Mouse (Mus musculus) midbrain, embryonic 10.5 days (tissue): ENCODE data around the gene Mybpc3. TPM values are rescaled to one million over a fixed set of nuclear protein-coding genes. Genes with fewer than 3 reads are reported as not detected.
A peak's percentile ranks its signal among the peaks of the same experiment; 100 is the strongest.
"Not testable (repeated sequence)": the region's sequence is repeated elsewhere in the genome, so short reads cannot be mapped to it uniquely, and the experiment has no call there.

Experiments
- DNase-seq: peaks from one replicate; pipeline ENCODE4 v3.0.0-alpha.2; 2017; ENCODE audit warnings: low spot score
- H3K27ac ChIP-seq: fragments of 300-500 bp; sonication (generic); replicated peaks from 2 replicates; pipeline ENCODE4 v1.5.1; 2016; ENCODE audit warnings: mild to moderate bottlenecking
- H3K27me3 ChIP-seq: fragments of 300-500 bp; sonication (generic); 2 replicates; pipeline ENCODE4 v1.6.1; 2016; ENCODE audit warnings: low read depth, mild to moderate bottlenecking; ENCODE audit not compliant: poor library complexity, severe bottlenecking
- H3K36me3 ChIP-seq: fragments of 300-500 bp; sonication (generic); 2 replicates; pipeline ENCODE4 v1.6.1; 2016; ENCODE audit warnings: mild to moderate bottlenecking, moderate library complexity
- H3K4me1 ChIP-seq: fragments of 300-500 bp; sonication (generic); 2 replicates; pipeline ENCODE4 v1.6.1; 2016
- H3K4me3 ChIP-seq: fragments of 300-500 bp; sonication (generic); 2 replicates; pipeline ENCODE4 v1.5.1; 2016; ENCODE audit warnings: mild to moderate bottlenecking, moderate library complexity
- H3K9me3 ChIP-seq: fragments of 300-500 bp; sonication (generic); replicated peaks from 2 replicates; pipeline ENCODE4 v1.6.1; 2016; ENCODE audit warnings: mild to moderate bottlenecking
- WGBS: fragments of 180-500 bp; shearing (Covaris S2); methylation state at CpG from one replicate; pipeline ENCODE4 v1.1.7; 2016; 5-methylcytosine and 5-hydroxymethylcytosine counted together
- polyA plus RNA-seq: library from polyadenylated mRNA; unstranded; fragments of >200 nt; fragmentation: Nextera tagmentation; extraction: Ambion mirVana; gene quantifications from 2 replicates; pipeline ENCODE4 v1.2.1, GENCODE M21; 2016

The Mybpc3 gene
- polyA plus RNA-seq, 1 experiment from 2014 or later = 0.02 TPM

DNA sequence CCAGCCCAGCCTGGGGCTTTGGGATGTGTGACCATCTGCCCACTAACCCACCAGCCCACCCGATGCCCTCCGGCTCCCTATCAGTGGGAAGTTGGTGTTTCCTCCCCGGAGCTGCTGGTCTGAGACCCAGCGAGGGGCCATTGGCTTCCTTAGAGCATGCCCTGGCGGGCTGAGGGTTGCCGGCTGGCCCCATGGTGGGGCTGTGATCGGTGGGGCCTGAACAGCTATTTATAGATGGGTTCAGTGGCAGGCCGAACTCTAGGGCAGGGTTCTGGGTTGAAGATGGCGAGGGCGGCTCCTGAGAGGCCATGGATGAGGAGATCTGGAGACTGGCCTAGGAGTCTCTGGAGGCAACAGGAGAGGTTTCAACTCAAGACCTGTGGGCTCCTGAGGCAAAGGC is 20.9 kb upstream of the Mybpc3 start:
- no peaks in the 10 kb centered on the region for H3K36me3 ChIP-seq
- H3K4me1 ChIP-seq = peaks cover 9% of the 10 kb centered on the region
- no peak overlapping the region for H3K4me3 ChIP-seq
- no peaks in the 10 kb centered on the region for H3K27me3 ChIP-seq
- no peaks in the 10 kb centered on the region for H3K9me3 ChIP-seq
- DNase-seq = no peak
- 0 out of 2 replicates have a peak overlapping the region, but pooled peaks have one; percentile 24 for H3K27ac ChIP-seq
- WGBS = 88% methylated on average over 10 of the region's 10 CpGs

DNA sequence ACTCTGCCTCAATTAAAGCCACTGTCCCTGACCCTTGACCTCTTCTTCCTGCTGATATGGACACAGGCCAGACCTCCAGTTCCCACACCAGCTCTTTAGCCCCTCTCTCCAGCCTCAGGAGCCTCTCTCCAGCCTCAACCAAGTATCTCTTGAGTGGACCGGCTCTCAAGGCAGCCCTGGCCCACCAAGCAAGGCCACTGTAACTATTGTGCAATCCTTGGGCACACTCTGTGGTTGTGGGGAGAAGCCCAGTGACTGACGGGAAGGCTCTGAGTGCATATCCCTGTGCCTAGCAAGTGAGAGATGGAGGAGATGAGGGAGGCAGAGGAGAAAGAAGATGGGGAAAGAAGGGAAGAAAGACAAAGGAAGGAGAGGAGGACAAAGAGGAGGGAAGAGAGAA is 19.8 kb upstream of the Mybpc3 start:
- WGBS = 83% methylated on average over 2 of the region's 2 CpGs
- H3K27me3 ChIP-seq = no peaks in the 10 kb centered on the region
- H3K27ac ChIP-seq = no peak overlapping the region
- no peaks in the 10 kb centered on the region for H3K9me3 ChIP-seq
- DNase-seq = no peak
- peaks cover 9% of the 10 kb centered on the region for H3K4me1 ChIP-seq
- H3K36me3 ChIP-seq = no peaks in the 10 kb centered on the region
- H3K4me3 ChIP-seq = no peak overlapping the region

DNA sequence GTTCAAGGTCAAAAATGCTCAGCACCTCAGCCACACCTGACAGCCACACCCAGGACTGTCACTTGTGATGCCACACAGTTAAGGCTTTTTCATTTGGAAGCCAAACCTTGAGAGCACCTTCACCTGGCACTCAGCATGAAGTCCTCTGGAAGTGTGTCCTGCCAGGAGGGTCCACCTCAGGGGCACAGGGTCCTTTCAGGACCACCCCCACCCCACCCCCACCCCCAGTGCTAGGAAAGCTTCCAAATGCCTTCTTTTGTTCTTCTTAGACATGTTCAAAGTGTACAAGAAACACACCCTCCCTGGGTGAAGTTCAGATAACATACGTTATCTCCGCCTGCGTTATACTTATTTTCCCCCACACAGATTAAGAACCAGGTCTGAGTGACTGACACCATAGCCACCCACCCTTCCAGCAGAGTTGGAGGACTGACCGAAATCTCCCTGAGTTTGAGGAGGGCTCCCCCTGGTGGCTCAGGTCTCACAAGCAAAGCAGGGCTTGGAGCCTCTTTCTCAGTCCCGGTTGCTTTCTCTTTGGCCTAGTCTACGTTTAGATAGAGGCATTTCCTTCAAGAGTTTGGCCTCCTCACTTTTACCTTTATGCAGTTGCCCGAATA is 16.7 kb upstream of the Mybpc3 start:
- peak; percentile 87 for DNase-seq
- Histone ChIP-seq H3K4me1 (peaks cover 9% of the 10 kb centered on the region), H3K27me3 (no peaks in the 10 kb centered on the region), H3K27ac (no peak overlapping the region), H3K36me3 (no peaks in the 10 kb centered on the region), H3K4me3 (no peak overlapping the region), H3K9me3 (no peaks in the 10 kb centered on the region)
- WGBS = 18% methylated on average over 7 of the region's 7 CpGs

DNA sequence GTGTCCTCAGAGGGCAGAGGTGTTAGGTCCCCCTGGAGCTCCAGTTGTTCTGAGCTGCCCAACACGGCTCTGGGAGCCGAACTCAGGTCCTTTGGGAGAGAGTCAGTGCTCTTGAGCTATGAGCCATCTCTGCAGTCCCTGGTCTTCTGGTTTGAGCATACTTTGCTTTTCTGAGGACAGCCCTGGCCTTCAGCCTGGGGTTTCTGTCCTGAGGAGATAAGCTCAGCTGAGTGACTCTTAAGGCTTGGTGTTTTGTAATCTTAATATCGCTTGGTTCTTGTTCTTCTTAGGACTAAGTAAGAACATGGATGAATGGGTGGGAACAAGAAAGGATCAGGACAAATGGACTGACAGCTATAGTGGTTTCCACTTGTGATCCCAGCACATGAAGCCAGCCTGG is 9.8 kb upstream of the Mybpc3 start:
- WGBS = 85% methylated on average over 3 of the region's 3 CpGs
- DNase-seq = no peak
- Histone ChIP-seq H3K4me1 (no peaks in the 10 kb centered on the region), H3K9me3 (no peaks in the 10 kb centered on the region), H3K36me3 (no peaks in the 10 kb centered on the region), H3K27me3 (no peaks in the 10 kb centered on the region), H3K4me3 (no peak overlapping the region), H3K27ac (no peak overlapping the region)

DNA sequence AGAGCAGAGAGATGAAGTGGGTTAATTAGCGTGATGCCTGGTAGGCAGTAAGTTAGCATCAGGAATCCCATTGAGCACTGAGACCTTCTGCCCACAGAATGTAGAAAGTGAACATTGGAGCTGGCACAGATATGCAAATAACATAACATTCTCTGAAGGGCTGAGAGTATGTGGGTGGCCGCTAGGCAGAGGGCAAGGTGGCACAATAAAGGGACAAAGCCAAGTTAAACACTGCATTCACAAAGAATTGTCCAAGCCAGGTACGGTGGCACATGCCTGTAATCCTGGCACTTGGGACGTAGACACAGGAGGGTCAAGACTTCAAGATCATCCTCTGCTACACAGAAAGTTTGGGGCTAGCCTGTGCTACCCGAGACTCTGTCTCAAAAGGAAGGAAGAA is 8.7 kb upstream of the Mybpc3 start:
- Histone ChIP-seq H3K27ac (no peak overlapping the region), H3K36me3 (no peaks in the 10 kb centered on the region), H3K4me3 (no peak overlapping the region), H3K27me3 (no peaks in the 10 kb centered on the region), H3K4me1 (no peaks in the 10 kb centered on the region), H3K9me3 (no peaks in the 10 kb centered on the region)
- WGBS = 90% methylated on average over 5 of the region's 5 CpGs
- no peak for DNase-seq

DNA sequence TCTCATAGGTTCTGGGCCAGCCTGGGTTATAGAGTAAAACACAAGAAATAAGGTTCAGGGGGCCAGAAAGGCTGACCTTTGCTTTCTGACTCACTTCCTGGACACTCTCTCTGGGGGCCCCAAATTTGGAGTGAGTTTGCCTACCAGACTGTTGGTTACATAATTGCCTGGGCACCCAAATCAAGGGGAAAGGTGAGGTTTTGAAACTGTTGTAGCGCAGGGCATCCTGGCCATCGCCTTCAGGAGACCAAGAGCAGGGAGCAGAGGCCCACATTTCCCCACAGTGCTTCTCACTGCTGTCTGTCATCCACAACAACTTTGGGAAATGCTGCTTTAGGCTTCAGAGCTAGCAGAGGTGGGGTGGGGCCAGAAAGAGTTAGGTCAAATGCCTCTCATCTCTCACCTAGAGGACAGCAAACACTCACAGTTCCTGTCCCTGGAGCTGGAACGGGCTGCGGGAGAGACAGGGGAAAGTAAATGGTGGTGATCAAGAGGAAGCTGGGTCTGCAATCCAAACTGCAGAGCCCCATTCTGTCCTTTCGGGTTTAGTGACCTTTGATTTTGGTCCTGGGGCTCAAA is 8.0 kb upstream of the Mybpc3 start:
- WGBS = 91% methylated on average over 5 of the region's 5 CpGs
- Histone ChIP-seq H3K27ac (no peak overlapping the region), H3K36me3 (no peaks in the 10 kb centered on the region), H3K9me3 (no peaks in the 10 kb centered on the region), H3K4me3 (no peak overlapping the region), H3K27me3 (no peaks in the 10 kb centered on the region), H3K4me1 (peaks cover 2% of the 10 kb centered on the region)
- DNase-seq = no peak

DNA sequence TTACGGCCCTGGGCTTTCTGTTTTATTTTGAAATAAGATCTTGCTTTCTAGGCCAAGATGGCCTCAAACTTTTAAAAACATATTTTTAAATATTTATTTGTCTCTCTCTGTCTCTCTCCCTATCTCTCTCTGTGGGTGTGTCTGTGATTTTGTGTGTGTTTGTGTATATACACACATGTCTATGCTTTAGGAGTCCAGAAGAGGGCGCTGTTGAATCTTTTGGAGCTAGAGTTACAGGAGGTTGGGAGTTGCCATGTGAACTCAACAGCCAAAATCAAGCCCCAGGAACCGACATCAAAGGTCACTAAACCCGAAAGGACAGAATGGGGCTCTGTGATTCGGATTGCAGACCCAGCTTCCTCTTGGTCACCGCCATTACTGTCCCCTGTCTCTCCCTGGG is 7.5 kb upstream of the Mybpc3 start:
- H3K27ac ChIP-seq = no peak overlapping the region
- H3K4me3 ChIP-seq = no peak overlapping the region
- 81% methylated on average over 6 of the region's 6 CpGs for WGBS
- no peaks in the 10 kb centered on the region for H3K36me3 ChIP-seq
- H3K9me3 ChIP-seq = no peaks in the 10 kb centered on the region
- DNase-seq = no peak
- H3K4me1 ChIP-seq = peaks cover 7% of the 10 kb centered on the region
- peaks cover 1% of the 10 kb centered on the region; the same call in 1 of the 2 replicates for H3K27me3 ChIP-seq

DNA sequence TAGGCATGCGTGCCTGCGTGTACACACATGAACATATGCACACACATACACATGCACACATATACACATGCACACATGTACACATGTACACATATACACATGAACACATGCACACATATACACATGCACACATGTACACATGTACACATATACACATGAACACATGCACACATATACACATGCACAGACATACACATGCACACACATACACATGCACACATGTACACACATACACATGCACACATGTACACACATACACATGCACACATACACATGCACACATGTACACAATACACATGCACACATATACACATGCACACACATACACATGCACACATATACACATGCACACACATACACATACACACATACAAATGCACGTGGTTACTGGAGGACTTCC is 6.1 kb upstream of the Mybpc3 start:
- not testable (repeated sequence) for H3K9me3 ChIP-seq, H3K36me3 ChIP-seq, H3K4me3 ChIP-seq, H3K27ac ChIP-seq, DNase-seq, H3K4me1 ChIP-seq
- 91% methylated on average over 3 of the region's 3 CpGs for WGBS
- peaks cover 15% of the 10 kb centered on the region for H3K27me3 ChIP-seq

DNA sequence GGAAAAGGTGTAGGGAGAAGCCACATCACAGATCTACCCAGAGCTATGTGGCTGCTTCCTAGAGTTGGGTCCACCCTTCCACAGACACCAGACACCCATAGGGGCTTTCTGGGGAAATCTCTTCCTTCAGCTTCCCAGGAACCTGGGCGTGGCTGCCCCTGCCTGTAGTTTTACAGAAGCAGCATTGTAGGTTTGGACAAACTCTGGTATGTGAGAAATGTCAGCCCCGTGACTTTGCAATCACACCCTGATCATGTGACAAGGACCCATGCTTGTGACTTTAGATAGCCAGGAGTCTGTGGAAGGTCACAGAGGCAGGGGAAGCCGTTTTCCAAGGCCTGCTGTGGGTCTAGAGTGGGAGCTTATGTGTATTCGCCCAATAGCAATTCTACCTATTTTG is 5.5 kb upstream of the Mybpc3 start:
- no peak for DNase-seq
- Histone ChIP-seq H3K27ac (no peak overlapping the region), H3K4me3 (no peak overlapping the region), H3K27me3 (peaks cover 18% of the 10 kb centered on the region), H3K4me1 (peaks cover 9% of the 10 kb centered on the region), H3K36me3 (no peaks in the 10 kb centered on the region), H3K9me3 (no peaks in the 10 kb centered on the region)
- 67% methylated on average over 4 of the region's 4 CpGs for WGBS

DNA sequence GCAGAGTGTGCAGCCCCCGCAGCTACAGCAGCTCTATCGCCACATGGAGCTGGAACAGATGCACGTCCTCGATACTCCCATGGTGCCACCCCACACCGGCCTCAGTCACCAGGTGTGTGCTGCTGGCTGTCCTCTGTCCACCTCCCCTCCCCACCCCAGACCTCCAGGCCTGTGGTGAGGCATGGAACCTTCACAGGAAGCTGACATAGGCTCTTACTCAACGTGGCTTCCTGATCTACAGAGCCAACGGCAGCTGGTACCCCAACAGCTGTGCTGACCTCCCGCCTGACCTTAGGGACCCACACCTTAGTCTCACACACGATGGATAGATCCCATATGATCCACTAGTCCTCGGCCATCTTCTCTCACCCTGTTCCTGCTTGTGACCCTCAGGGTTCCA is 4.6 kb upstream of the Mybpc3 start:
- 79% methylated on average over 10 of the region's 10 CpGs for WGBS
- Histone ChIP-seq H3K27ac (no peak overlapping the region), H3K27me3 (peaks cover 18% of the 10 kb centered on the region), H3K4me3 (no peak overlapping the region), H3K9me3 (no peaks in the 10 kb centered on the region), H3K4me1 (peaks cover 9% of the 10 kb centered on the region), H3K36me3 (no peaks in the 10 kb centered on the region)
- DNase-seq = no peak

DNA sequence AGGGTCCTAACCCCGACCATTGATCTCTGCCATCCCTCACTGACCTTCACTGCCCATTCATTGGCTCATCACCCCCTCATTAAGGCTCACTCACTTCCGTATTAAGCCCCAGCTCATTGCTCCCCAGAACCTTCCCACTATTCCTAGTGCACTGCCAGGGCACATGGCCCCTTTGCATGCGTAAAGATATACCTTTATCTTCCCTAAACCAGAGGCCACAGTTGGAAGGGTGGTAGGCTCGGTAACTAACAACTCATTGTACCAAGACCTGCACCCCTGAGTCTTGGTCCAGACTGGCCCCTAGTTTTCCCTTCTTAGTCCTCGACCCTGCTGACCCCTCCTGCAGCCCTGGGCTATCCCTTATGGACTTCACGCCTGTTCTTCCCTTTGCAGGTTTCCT is 4.1 kb upstream of the Mybpc3 start:
- Histone ChIP-seq H3K27ac (no peak overlapping the region), H3K4me1 (peaks cover 9% of the 10 kb centered on the region), H3K4me3 (no peak overlapping the region), H3K36me3 (no peaks in the 10 kb centered on the region), H3K9me3 (no peaks in the 10 kb centered on the region), H3K27me3 (peaks cover 18% of the 10 kb centered on the region)
- no peak for DNase-seq
- 66% methylated on average over 6 of the region's 6 CpGs for WGBS

DNA sequence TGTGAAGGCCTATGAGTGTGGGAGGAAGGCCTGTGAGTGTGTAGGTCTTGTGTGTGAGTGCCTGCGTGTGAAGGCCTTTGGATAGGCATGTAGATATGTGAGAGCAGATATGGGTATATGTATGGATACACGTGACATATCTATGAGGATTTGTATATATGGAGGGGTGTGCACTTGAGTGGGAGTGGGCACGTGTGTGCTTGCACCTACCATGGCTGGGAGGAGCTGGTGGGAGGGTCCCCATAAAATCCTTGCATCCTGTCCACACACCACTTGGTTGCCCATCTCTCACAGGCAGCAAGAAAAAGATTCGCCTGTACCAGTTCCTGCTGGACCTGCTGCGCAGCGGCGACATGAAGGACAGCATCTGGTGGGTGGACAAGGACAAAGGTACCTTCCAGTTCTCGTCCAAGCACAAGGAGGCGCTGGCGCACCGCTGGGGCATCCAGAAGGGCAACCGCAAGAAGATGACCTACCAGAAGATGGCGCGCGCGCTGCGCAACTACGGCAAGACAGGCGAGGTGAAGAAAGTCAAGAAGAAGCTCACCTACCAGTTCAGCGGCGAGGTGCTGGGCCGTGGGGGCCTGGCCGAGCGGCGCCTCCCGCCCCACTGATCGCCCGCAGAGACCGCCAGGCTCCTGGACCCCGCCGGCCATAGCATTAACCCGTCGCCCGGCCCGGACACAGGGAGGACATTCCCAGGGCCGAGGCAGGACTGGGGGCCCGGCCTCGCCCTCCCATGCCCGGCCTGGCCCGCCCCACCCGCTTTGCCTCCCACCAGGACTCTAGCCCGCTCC is 3.0 kb upstream of the Mybpc3 start:
- H3K27ac ChIP-seq = peak overlapping the region; percentile 82
- peaks cover 18% of the 10 kb centered on the region for H3K27me3 ChIP-seq
- H3K4me1 ChIP-seq = peaks cover 9% of the 10 kb centered on the region
- H3K9me3 ChIP-seq = no peaks in the 10 kb centered on the region
- peak; percentile 95 for DNase-seq
- WGBS = 7% methylated on average over 42 of the region's 42 CpGs
- H3K36me3 ChIP-seq = no peaks in the 10 kb centered on the region
- H3K4me3 ChIP-seq = peak overlapping the region; percentile 64

DNA sequence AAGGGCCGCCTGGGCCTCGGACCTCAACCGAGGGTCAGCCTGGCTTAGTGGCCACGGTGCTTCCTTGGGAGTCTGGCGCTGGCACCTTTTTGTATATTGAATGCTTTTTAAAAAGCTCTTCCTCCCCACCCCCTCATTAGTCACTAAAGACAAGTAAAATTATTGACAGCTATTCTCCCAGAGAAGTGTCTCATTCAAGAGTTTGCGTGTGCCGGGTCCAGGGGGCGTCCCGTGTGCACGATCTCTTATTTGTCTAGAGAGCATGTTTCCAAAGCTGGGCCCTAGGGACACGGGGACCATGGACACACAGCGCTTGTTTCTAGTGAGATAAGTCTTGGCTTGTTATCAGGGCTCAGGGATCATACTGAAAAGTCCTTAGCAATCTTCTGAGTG is 2.4 kb upstream of the Mybpc3 start:
- no peak for DNase-seq
- peaks cover 18% of the 10 kb centered on the region for H3K27me3 ChIP-seq
- WGBS = 38% methylated on average over 12 of the region's 12 CpGs
- peak overlapping the region; percentile 82 for H3K27ac ChIP-seq
- H3K36me3 ChIP-seq = no peaks in the 10 kb centered on the region
- no peaks in the 10 kb centered on the region for H3K9me3 ChIP-seq
- peak overlapping the region; percentile 64 for H3K4me3 ChIP-seq
- peaks cover 9% of the 10 kb centered on the region for H3K4me1 ChIP-seq
